Mouse (Mus musculus) retina, adult 2 months (tissue): ENCODE measurements at regions not wholly inside any gene's neighbourhood (a gene's known extent, or its start where the extent isn't known, plus 50 kb on each side); places are given as distances from the start of the nearest gene placed in this dataset.

Experiments
- DNase-seq: peaks from one replicate; pipeline ENCODE4 v3.0.0-alpha.2; 2012; ENCODE audit warnings: low read depth, low spot score

GRCm38 (mm10) chr5:119348303-119348702 lies 322.2 kb upstream of the Tbx3 start:
- DNase-seq, result no peak

- no peak for DNase-seq
Observed at GRCm38 (mm10) chr5:119349395-119349794, 321.1 kb upstream of the Tbx3 start.

- no peak for DNase-seq
Observed at GRCm38 (mm10) chr5:119350325-119350915, 320.0 kb upstream of the Tbx3 start.

GRCm38 (mm10) chr5:119355471-119355870 lies 315.0 kb upstream of the Tbx3 start:
- DNase-seq, result no peak

GRCm38 (mm10) chr5:119356051-119356450 lies 314.4 kb upstream of the Tbx3 start:
- DNase-seq, result no peak

- no peak for DNase-seq
Observed at GRCm38 (mm10) chr5:119359709-119360108, 310.8 kb upstream of the Tbx3 start.

GRCm38 (mm10) chr5:119360351-119360750 lies 310.1 kb upstream of the Tbx3 start:
- DNase-seq, result no peak

- DNase-seq, result no peak
Observed at GRCm38 (mm10) chr5:119361406-119362044, 308.9 kb upstream of the Tbx3 start.

- no peak for DNase-seq
Observed at GRCm38 (mm10) chr5:119362452-119362851, 308.0 kb upstream of the Tbx3 start.

- no peak for DNase-seq
Observed at GRCm38 (mm10) chr5:119364250-119364649, 306.2 kb upstream of the Tbx3 start.

- DNase-seq, result no peak
Observed at GRCm38 (mm10) chr5:119365157-119365556, 305.3 kb upstream of the Tbx3 start.

GRCm38 (mm10) chr5:119366296-119366695 lies 304.2 kb upstream of the Tbx3 start:
- DNase-seq, result no peak

GRCm38 (mm10) chr5:119370481-119370880 lies 300.0 kb upstream of the Tbx3 start:
- DNase-seq, result no peak

- DNase-seq, result no peak
Observed at GRCm38 (mm10) chr5:119370931-119371330, 299.5 kb upstream of the Tbx3 start.

- DNase-seq, result no peak
Observed at GRCm38 (mm10) chr5:119373774-119374700, 296.4 kb upstream of the Tbx3 start.

GRCm38 (mm10) chr5:119374861-119375260 lies 295.6 kb upstream of the Tbx3 start:
- no peak for DNase-seq

- no peak for DNase-seq
Observed at GRCm38 (mm10) chr5:119378261-119378660, 292.2 kb upstream of the Tbx3 start.

- DNase-seq, result no peak
Observed at GRCm38 (mm10) chr5:119379915-119380432, 290.5 kb upstream of the Tbx3 start.

- DNase-seq, result no peak
Observed at GRCm38 (mm10) chr5:119381495-119381894, 289.0 kb upstream of the Tbx3 start.

GRCm38 (mm10) chr5:119385506-119385905 lies 285.0 kb upstream of the Tbx3 start:
- DNase-seq, result no peak

GRCm38 (mm10) chr5:119386821-119387220 lies 283.6 kb upstream of the Tbx3 start:
- DNase-seq, result no peak

- no peak for DNase-seq
Observed at GRCm38 (mm10) chr5:119387261-119387660, 283.2 kb upstream of the Tbx3 start.
